Mouse (Mus musculus): ENCODE results near the gene Mctp1.
"Not testable (repeated sequence)": the region's sequence is repeated elsewhere in the genome, so short reads cannot be mapped to it uniquely, and the experiment has no call there.

Gene Mctp1

DNA sequence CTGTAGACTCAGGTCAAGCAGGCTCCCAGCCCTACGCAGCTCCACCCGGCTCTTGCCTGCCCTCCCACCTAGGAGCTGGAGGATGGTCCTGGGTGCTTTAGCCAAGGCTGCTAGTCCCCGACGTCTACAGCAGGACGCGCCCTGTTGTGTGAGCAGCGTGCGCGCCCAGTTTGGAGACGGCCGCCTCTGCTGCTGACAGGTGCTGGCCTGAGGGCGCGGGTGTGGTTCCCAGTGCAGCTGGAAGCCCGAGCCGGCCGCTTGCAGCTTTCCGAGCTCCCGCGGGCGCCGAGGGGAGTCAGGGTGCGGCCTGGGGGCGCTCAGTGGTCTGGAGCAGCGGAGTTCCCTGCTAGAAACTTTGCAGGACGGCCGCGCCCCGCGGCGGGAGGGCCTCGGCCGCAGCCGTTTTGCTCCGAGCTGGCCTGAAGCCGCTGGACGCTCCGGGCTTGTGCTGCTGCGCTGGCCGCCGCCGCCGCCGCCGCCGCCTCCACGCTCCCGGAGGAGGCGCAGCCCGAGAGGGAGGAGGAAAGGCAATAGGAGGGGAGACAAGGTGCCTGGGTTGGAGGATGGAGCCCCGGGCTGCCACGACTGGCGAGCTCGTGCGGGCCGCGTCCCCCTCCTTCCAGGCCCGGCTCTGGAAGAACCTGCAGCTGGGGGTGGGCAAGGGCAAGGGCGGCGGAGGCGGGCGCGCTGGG is at the start of gene Mctp1:
Mctp1 (plus strand) TSS at position 564 of the 692 bp plus-strand sequence.
- DNase-seq: peak; percentile 43

DNA sequence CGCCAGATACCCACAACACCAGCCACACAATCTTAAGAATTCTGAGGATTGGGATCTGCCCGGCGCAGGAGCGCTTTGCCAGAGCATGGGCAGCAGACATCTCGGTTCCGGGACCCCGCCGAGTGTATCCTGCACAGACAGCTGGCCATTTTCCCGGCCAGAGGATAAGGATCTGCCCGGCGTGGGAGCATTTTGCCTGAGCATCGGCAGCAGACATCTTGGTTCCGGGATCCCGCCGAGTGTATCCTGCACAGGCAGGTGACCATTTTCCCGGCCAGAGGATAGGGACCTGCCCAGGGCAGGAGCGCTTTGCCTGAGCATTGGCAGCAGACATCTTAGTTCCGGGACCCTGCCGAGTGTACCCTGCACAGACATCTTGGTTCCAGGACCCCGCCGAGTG is 38.4 kb upstream of the Mctp1 start:
- not testable (repeated sequence) for DNase-seq

DNA sequence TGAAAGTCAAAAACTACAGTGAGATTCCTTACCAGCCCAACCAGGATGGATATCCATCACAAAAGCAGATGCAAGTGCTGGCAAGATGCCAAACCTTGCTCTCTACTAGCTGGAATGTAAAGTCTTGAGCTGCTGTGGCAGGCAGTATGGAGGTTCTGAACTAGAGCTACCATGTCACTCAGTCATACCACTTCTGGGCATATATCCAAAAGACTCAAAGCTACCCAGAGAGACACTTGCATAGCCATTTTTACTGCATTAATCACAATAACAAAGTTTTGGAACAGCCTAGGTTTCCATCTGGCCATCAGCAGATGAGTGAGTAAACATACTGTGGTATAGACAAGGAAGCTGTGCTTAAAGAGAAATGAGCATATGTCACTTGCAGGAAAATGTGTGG is 25.6 kb upstream of the Mctp1 start:
- DNase-seq: no peak

DNA sequence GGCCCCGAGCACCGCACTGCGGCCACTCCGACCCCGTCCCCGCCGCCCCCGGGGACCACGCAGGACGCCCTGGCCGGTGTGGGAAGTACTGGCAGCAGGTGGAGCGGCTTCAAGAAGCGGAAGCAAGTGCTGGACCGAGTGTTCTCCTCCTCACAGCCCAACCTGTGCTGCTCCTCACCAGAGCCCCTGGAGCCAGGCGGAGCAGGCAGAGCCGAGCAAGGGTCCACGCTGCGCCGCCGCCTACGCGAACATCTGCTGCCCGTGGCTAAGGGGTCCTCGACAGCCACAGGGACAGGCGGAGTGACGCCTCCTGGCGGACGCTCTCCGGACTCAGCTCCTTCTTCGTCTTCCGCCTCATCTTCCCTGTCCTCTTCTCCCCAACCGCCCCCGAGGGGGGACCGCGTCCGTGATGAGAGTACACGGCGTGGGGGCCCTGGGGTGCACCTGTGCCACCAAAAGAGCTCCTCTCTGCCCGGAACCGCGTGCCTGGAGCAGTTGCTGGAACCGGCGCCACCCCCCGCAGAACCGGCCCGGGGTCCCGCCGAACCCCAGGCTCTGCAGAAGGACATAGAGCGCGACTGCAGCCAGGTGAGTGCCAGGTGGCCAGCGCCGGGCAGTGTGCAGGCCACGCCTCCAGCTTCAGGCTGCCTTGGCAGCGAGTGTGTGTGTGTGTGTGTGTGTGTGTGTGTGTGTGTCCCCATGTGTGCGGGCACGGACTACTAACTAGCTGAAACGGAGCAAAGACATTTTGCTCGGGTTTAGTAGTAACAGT is 515 bp downstream of the Mctp1 start:
- DNase-seq: peak; percentile 18

DNA sequence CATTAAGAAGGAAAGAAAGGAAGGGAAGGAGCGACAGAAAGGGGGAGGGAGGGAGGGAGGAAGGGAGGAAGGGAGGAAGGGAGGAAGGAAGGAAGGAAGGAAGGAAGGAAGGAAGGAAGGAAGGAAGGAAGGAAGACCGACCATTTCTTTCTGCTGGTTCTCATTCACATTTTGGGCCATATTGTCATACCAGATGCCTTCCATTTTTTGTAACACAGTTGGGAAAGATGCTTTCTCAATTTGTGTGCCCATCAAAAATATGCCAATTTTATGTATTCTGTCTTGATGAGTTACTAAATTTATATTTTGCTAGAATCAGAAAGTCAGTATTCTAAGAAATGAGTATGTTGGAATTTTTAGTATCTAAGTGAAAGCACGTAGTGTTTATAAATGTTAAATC is 4.3 kb downstream of the Mctp1 start:
- no peak for DNase-seq

DNA sequence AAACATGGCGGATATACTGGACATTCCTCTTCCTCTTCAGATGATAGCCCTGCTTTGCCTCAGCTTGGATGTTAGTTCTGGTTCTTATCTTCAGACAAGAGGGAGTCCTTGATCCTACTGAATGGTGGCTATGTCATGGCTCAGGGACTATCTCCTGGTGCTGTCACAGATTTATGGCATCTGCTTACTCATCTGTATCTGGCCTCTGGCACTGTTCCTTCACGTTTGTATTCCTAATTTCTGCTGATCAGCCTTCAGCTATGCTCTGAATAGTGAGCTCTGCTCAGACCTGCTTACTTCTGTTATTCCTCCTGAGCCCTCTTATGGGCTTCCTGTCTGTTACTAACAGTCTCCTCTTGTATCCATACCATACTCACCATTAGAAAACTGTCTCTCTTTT is 7.6 kb downstream of the Mctp1 start:
- no peak for DNase-seq

DNA sequence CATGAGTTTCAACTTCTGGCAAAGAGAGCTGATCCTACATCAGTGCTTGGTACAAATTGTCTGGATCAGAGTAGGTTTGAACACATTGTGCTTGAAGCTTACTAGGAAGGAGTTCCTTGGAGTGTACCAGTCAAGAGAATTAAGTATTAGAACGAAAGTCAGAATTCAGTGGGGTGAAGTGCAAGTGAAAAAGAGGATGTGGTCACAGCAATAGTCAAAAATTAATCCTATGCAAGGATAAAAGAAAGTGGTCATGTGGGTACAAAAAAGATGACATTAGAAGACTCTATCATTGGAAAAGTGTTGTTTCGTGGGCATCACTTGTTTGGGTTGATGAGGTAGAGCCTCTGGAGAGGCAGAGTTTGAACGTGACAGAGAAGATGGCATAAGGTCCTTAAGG is 8.8 kb downstream of the Mctp1 start:
- DNase-seq: no peak

DNA sequence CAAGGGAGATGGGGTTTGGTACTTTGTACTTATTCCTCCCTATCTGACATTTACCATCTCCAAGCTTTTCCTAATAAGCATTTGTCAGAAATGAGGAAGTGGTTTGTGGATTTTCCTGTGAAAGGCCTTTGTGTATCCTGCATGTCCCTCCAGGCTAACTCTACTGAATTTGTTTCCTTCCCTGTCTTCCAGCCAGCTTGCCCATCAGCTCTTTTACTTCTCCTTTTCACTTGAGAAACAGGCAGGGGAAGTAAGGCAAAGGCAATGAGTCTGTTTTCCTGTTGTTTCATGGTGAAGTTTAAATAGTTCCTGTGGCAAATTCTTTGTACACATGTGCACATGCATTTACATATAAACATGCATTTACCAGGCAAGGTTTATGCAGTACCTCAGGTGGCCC is 11.6 kb downstream of the Mctp1 start:
- DNase-seq: no peak

DNA sequence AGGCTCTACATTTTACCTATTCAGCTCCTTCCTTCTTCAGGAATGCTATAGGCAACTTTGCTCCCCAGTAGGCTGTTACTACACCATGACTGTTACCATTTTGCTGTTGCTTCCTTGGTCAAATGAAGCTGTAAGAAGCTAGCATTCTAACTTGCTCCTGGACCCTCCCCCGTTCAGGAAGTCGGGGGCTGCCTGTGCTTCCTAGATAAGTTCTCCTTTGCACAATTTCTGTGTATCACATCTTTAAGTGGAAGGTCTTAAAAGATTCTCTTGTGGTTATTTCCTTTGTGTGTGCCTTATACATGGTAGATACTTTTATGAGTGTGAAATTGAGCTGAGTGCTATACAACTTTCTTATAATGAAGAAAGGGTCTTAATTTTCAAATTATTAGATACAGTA is 25.0 kb downstream of the Mctp1 start:
- DNase-seq: no peak

DNA sequence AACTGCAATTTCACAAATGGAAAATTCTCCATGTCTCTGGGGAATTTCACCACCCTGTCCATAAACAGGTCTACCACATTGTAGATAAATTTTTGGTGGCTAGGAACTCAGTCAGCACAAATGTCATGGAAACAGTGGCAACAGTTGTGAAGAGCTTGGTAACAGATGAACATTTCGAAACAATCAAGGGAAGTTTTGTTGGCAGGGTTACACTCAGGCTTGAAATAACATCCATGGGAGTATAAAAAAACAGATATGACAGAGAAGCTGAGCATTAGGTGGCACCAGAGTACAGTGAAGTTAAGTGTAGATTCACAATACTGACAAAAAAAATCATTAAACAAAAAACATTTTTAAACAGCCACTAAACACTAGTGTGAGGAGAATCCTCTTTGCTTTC is 26.3 kb downstream of the Mctp1 start:
- DNase-seq: no peak

DNA sequence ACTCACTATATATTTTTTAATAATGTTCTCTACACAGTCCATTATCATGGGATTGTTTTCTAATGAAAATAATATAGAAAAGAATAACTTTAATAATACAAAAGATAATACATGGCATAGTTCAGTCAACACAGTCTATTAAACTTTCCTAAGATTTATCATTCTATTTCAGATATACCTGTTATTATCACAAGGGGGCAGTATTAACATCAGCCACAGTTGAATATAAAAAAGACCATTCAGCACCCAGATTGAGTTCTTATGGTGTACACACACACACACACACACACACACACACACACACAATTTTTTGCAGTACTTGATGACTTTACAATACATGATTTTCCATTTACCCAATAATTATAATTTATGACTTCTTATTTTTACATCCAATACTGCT is 31.0 kb downstream of the Mctp1 start:
- DNase-seq: no peak

DNA sequence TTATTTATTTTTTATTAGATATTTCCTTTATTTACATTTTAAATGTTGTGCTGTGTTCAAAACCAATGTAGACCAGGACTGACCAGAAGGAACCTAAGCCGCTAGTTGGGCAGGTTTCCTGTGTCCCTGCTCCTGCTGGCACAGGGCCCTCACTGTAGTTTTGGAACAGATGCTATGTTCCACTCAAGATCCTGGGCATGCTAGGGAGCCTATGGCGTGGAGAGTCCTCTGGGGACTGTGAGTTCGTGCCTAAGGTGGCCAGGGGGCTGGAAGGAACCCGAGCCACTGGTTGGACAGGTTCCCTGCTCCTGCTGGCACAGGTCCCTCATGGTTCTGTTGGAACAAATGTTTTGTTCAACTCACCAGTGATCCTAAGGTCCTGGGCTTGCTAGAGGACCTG is 35.8 kb downstream of the Mctp1 start:
- DNase-seq: no peak

DNA sequence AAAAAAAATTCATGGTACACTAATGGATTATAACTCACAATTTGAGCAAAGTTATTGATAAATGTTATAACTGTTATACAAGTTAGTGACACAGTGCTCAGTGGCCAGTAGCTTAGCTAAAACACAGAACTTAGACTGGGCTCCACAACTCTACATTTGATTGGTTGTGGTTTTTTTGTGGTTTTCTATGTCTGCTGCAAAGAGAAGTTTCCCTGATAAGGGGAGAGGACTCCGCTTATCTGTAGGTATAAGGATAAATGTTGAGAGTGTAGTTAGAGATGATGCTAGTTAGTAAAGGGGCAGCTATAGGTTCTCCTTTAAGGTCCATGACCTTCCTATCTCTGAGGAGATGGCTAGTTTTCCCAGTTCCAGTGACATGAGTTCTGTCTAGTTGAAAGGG is 36.7 kb downstream of the Mctp1 start:
- no peak for DNase-seq

DNA sequence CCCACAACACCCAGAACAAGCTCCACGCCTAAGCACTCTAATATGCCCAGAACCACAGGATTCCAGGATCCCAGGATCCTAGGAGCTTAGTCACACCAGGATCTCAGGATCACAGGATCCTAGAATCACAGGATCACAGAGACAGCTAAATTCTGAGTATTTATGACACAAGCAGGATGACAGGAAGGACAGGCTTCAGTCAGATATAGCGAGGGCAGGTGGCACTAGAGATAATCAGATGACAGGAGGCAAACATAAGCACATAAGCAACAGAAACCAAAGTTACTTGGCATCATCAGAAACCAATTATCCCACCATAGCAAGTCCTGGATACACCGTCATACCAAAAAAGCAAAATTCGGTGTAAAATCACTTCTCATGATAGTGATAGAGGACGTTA is 37.8 kb downstream of the Mctp1 start:
- no peak for DNase-seq

DNA sequence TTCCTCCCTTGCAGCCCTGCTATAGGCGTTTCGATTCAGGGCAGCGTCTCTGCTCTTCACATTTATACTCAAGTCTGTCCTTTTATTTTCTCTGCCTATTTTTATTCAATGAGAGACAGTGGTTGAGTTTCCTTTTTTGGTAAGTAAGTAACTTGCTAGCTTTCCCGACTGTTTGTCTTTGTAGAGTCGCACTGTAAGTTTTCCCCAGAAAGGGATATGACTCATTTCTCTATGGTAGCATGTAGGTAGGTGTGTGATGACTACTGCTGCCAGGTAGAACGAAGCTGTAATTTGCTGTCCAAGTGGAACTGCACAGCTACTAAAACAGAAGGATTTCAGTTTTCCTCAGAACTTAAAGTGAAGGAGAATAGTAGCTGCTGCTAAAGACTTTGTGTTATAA is 45.1 kb downstream of the Mctp1 start:
- no peak for DNase-seq

DNA sequence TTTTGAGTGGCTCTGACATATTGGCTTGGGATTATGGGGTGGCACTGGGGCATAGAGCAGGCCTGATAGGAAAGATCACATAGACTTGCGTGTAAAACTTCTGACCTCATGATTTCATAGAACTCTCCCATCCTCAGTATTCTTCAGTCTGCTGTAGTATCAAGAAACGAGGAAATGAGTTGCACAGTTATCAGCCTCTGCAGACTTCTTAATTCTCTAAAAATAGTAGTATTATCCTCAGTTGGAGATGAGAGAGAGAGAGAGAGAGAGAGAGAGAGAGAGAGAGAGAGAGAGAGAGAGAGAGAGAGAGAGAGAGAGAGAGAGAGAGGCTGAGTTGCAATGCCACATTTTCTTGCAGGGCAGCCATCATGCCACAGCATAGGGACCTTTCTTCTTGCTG is 45.6 kb downstream of the Mctp1 start:
- no peak for DNase-seq

DNA sequence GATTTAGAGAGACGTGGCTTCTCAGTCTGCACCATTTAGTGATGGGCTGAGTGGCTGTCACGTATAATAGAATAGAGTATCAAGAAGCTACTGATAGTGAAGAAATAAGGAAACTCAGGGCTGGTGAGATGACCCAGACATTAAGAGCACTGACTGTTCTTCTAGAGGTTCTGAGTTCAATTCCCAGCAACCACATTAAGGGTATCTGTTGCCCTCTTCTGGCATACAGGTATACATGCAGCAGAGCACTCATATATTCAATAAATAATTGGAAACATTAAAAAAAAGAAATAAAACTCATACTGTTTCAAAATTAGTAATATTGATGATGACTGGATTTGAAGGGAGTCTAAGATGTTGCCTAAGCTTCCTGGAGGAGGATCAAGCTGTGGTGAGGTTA is 47.6 kb downstream of the Mctp1 start:
- no peak for DNase-seq

DNA sequence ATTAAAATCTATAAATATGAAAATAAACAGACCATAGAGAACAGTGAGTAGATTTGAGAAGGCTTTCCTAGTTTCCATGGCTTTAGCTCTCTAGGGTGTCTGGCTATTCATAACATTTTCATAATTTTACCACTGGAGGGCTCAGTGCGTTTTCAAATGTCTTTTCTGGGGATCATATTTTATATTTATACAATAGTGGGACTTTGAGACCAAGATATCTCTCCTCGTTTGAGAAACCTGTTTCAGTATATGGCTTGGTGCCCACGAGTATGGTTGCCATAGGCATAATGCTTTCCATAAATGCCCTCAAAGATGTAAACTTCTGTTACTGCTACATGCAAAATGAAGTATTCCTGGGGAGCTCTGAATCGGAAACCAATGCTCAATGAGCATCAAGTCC is 49.1 kb downstream of the Mctp1 start:
- DNase-seq: no peak

DNA sequence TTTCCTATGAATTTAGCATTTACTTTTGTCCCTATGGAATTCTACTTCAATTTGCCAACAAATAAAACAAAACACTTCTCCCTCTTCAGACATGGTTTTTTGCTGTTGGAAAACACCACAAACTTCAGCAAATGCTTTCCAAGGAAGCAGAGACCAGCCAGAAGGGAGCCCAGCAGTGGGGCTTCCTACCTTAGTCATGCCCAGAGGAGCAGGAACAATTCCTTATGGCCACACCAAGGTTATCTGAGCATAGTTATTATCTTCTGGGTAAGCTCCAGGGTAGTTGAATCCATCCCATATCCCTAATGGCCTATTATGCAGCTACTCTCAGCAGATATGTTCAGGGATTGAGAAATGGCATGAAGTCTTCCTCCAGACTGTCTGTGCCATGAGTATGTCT is 52.1 kb downstream of the Mctp1 start:
- DNase-seq: no peak

DNA sequence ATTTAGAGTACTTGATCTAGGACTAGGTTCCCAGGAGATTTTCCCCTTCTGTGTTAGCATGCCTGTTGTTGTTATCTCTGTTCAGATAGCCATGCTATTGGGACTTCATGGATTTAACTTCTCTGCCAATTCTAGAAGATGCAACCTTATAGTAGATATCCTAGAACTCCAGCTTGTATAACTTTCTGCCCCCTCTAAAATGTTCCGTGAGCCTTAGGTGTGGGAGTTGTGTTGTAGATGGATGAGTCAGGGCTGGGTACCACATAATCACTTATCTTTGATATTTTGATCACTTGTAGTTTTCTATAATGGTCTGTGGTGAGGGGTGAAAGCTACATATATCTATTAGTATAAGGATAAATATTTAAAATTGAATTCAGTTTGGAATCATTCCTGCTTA is 54.4 kb downstream of the Mctp1 start:
- DNase-seq: no peak

DNA sequence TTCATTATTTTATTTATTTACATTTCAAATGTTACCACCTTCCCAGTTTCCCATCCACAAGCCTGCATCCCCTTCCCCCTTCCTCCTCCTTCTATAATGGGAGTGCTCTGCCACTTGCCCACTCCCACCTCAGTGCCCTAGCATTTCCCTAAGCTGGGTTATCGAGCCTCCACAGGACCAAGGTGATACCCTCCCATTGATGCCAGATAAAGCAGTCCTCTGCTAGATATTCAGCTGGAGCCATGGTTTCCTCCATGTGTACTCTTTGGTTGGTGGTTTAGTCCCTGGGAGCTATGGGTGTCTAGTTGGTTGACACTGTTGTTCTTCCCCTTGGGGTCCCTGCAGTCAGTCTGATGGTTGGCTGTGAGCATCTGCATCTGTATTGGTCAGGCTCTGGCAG is 61.7 kb downstream of the Mctp1 start:
- no peak for DNase-seq

DNA sequence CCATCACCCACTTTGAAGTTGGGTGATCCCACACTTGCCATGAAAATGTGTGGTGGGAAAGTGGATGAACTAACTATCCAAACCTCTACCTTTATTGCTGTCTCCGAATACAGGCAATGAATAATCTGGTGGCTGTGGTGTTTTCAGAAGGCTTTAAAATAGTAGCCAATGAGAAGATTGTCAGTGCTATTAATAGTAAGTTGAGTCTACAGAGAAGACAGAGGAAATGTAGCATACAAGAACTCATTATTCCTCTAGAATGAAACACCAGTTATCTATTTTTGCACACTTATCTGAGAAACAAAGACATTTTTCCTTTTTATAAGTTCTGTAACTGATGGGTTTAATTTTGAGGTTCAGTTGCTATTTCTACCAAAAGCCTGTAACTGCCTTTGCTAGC is 63.2 kb downstream of the Mctp1 start:
- DNase-seq: no peak

DNA sequence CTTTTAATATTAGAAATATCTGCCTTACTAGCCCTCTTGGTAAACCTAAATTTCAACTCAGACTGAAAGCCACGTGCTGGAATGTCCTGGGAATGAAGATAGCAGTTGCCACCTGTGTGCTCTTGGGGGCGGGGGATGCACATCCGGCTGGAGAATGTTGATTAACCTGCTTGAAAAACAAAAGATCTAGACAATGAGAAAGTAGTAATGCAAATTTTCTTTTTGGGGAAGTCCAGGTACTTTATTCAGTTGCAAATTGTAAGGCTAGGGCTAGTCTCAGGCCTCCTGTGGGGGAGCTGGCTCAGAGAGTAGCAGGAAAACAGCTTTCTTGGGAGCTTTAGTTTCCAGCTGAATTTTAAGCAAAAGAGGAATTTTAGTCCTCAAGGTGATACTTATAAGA is 67.2 kb downstream of the Mctp1 start:
- not testable (repeated sequence) for DNase-seq

DNA sequence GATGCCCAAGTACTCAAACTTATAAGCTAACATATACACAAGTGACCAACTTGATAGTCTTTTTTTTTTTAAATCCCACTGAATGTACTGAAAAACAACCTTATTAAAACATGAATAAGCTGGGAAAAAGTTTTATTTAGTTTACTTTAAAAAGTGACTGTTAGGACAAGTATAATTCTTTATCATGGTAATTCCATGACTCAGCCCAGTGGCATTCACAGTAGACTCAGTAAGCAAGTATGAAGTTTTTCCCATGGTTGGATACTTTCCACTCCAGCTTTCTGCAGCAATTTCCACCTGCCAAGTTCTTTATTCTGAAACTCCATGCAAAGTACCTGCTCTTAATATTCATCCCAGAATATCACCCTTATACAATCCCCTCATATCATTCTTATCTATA is 97.3 kb downstream of the Mctp1 start:
- no peak for DNase-seq

DNA sequence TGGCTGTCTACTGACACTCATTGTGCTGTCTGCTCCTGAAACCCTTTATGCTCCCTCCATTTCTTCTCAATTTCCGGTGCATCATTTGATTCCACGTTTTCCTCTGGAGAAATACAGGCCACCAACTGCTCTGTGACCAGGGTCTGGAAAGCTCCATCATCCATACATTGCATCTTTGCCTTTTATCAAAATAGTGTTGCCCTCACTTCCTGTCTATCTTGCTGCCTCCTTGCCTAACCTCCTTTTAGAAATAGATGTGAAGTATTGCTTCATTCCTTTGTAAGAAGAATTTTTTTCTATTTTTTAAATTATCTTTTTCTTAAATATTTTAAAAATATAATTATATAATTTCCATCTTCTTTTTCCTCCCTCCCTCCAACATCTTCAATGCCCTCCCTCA is 98.7 kb downstream of the Mctp1 start:
- DNase-seq: no peak
